Mouse (Mus musculus) CH12.LX (cell line): ENCODE measurements at regions not wholly inside any gene's neighbourhood (a gene's known extent, or its start where the extent isn't known, plus 50 kb on each side); places are given as distances from the start of the nearest gene placed in this dataset.
A peak's percentile ranks its signal among the peaks of the same experiment; 100 is the strongest.

Experiments used
- DNase-seq: peaks from one replicate; pipeline ENCODE4 v3.0.0-alpha.2; 2013; ENCODE audit errors: extremely low read depth
- H3K27ac ChIP-seq: 2 replicates; pipeline ENCODE4 v1.5.1; 2012; ENCODE audit warnings: low read depth, mild to moderate bottlenecking, control low read depth, moderate library complexity; ENCODE audit not compliant: insufficient read depth
- H3K27me3 ChIP-seq: replicated peaks from 2 replicates; pipeline ENCODE3; 2012; ENCODE audit warnings: inconsistent platforms
- H3K36me3 ChIP-seq, 2 experiments: replicated peaks in 1 of 2; 2 replicates each; pipeline versions ENCODE3 to v1.6.1; 2012; ENCODE audit warnings: inconsistent platforms in 1 of 2, low read length in 1 of 2, mild to moderate bottlenecking in 1 of 2, mixed read lengths in 1 of 2, moderate library complexity in 1 of 2; ENCODE audit not compliant: control insufficient read depth in 1 of 2, insufficient read depth in 1 of 2
- H3K4me1 ChIP-seq, 2 experiments: 2 replicates each; pipeline ENCODE4 v1.6.1; 2012; ENCODE audit warnings: inconsistent platforms in 1 of 2, moderate library complexity in 1 of 2; ENCODE audit not compliant: insufficient read depth in 2 of 2, control insufficient read depth in 1 of 2
- H3K4me2 ChIP-seq: 2 replicates; pipeline ENCODE4 v1.6.1; 2012; ENCODE audit warnings: low read depth, mild to moderate bottlenecking, control low read depth; ENCODE audit not compliant: poor library complexity, insufficient read depth, severe bottlenecking
- H3K4me3 ChIP-seq, 3 experiments: fragments of 150-350 bp in 1 of 3; sonication (generic) in 1 of 3; replicated peaks in 1 of 3; 2 replicates each; pipeline versions ENCODE3 to v1.5.1; 2011 to 2012; ENCODE audit warnings: low read depth in 2 of 3, low read length in 2 of 3, mild to moderate bottlenecking in 2 of 3, moderate library complexity in 2 of 3, control low read depth in 1 of 3, improper control_type of control experiment in 1 of 3, inconsistent platforms in 1 of 3, mixed read lengths in 1 of 3; ENCODE audit not compliant: poor library complexity in 1 of 3
- H3K79me2 ChIP-seq: replicated peaks from 2 replicates; pipeline ENCODE4 v1.6.1; 2012; ENCODE audit warnings: mild to moderate bottlenecking, moderate library complexity; ENCODE audit not compliant: control insufficient read depth, poor library complexity, insufficient read depth, severe bottlenecking; ENCODE audit errors: extremely low read depth
- H3K9ac ChIP-seq: 2 replicates; pipeline ENCODE4 v1.6.1; 2012; ENCODE audit warnings: low read depth, mild to moderate bottlenecking, control low read depth, moderate library complexity; ENCODE audit not compliant: insufficient read depth
- H3K9me3 ChIP-seq: replicated peaks from 2 replicates; pipeline ENCODE3; 2012; ENCODE audit warnings: low read length, inconsistent platforms, mixed read lengths
- BHLHE40 ChIP-seq: IDR thresholded peaks from 2 replicates; pipeline ENCODE4 v1.6.1; 2011; ENCODE audit warnings: mild to moderate bottlenecking, low read depth, low read length, improper control_type of control experiment
- CHD2 ChIP-seq: IDR thresholded peaks from 2 replicates; pipeline ENCODE4 v1.6.1; 2011; ENCODE audit warnings: low read length, improper control_type of control experiment
- E2F4 ChIP-seq: IDR thresholded peaks from 2 replicates; pipeline ENCODE4 v1.6.1; 2011; ENCODE audit warnings: low read depth, low read length, improper control_type of control experiment; ENCODE audit not compliant: insufficient replicate concordance
- ELF1 ChIP-seq: IDR thresholded peaks from 2 replicates; pipeline ENCODE4 v1.6.1; 2014; ENCODE audit warnings: low read depth, mild to moderate bottlenecking, inconsistent platforms, low read length, improper control_type of control experiment
- HCFC1 ChIP-seq: IDR thresholded peaks from 2 replicates; pipeline ENCODE4 v1.6.1; 2012; ENCODE audit warnings: low read depth, mild to moderate bottlenecking, inconsistent platforms, low read length, improper control_type of control experiment
- MAFK ChIP-seq: IDR thresholded peaks from 2 replicates; pipeline ENCODE4 v1.6.1; 2011; ENCODE audit warnings: low read length, improper control_type of control experiment; ENCODE audit not compliant: insufficient replicate concordance
- MAX ChIP-seq: IDR thresholded peaks from 2 replicates; pipeline ENCODE4 v1.6.1; 2011; ENCODE audit warnings: low read length, improper control_type of control experiment
- MEF2A ChIP-seq: IDR thresholded peaks from 2 replicates; pipeline ENCODE4 v1.6.1; 2014; ENCODE audit warnings: low read depth, mild to moderate bottlenecking, inconsistent platforms, low read length, improper control_type of control experiment, borderline replicate concordance
- MXI1 ChIP-seq: IDR thresholded peaks from 2 replicates; pipeline ENCODE4 v1.6.1; 2011; ENCODE audit warnings: mild to moderate bottlenecking, low read depth, low read length, improper control_type of control experiment
- MYC ChIP-seq: IDR thresholded peaks from 2 replicates; pipeline ENCODE4 v1.6.1; 2011; ENCODE audit warnings: low read depth, mild to moderate bottlenecking, improper control_type of control experiment, low read length
- NRF1 ChIP-seq: IDR thresholded peaks from 2 replicates; pipeline ENCODE4 v1.6.1; 2014; ENCODE audit warnings: low read depth, mild to moderate bottlenecking, inconsistent platforms, low read length, improper control_type of control experiment, moderate library complexity
- POLR2A ChIP-seq: IDR thresholded peaks from 2 replicates; pipeline ENCODE4 v1.6.1; 2011; ENCODE audit warnings: low read depth, mild to moderate bottlenecking, improper control_type of control experiment, low read length
- POLR2AphosphoS2 ChIP-seq: IDR thresholded peaks from 2 replicates; pipeline ENCODE4 v1.6.1; 2011; ENCODE audit warnings: low read depth, low read length, improper control_type of control experiment
- RAD21 ChIP-seq: IDR thresholded peaks from 2 replicates; pipeline ENCODE4 v1.6.1; 2011; ENCODE audit warnings: low read depth, mild to moderate bottlenecking, low read length, improper control_type of control experiment, moderate library complexity
- RCOR1 ChIP-seq: conservative IDR thresholded peaks from 2 replicates; pipeline ENCODE4 v1.6.1; 2012; ENCODE audit warnings: low read depth, mild to moderate bottlenecking, inconsistent platforms, low read length, improper control_type of control experiment
- SMC3 ChIP-seq: IDR thresholded peaks from 2 replicates; pipeline ENCODE4 v1.6.1; 2011; ENCODE audit warnings: low read depth, low read length, improper control_type of control experiment
- TBP ChIP-seq: conservative IDR thresholded peaks from 2 replicates; pipeline ENCODE4 v1.6.1; 2011; ENCODE audit warnings: low read depth, low read length, improper control_type of control experiment
- USF1 ChIP-seq: IDR thresholded peaks from 2 replicates; pipeline ENCODE4 v1.6.1; 2014; ENCODE audit warnings: low read depth, mild to moderate bottlenecking, inconsistent platforms, low read length, improper control_type of control experiment
- USF2 ChIP-seq: conservative IDR thresholded peaks from 2 replicates; pipeline ENCODE4 v1.6.1; 2011; ENCODE audit warnings: low read depth, low read length, improper control_type of control experiment
- dilution Hi-C: fragments of 300-500 bp; cut with MboI; formaldehyde crosslinking; loops from 2 replicates; pipeline ENCODE4 v1.14.3; 2020; ENCODE audit warnings: low sequenced_read_pairs; ENCODE audit not compliant: extremely low pct_unique_long_range_greater_than_20kb, extremely low pct_ligation_motif_present
- in situ Hi-C: fragments of 300-500 bp; cut with MboI; formaldehyde crosslinking; loops from 3 replicates; pipeline ENCODE4 v1.14.3; 2019; ENCODE audit warnings: low sequenced_read_pairs, low pct_ligation_motif_present, low pct_unique_long_range_greater_than_20kb, mixed read lengths

DNA sequence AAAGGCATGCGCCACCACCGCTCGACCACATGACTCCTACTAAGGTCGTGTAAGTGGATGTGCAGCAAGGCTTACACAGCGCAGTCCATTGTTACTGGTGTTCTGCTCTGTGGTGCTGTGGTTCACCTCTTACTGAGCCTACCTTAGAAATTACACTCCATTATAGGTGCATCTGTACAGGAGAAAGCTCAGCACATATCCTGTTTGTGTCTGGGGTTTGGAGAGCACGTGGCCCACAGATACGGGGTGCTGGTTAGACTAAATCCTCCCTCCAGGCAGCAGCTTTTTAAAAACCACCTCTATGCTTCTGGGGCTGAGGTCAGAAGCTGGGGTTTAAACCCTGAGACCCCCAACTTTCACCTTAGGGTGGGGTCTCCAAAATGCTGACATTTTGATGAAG lies 89.5 kb downstream of the Cpn2 start:
- H3K27me3 ChIP-seq = peaks cover 15% of the 10 kb centered on the region
- no peak overlapping the region for H3K9ac ChIP-seq
- dilution Hi-C loops (no loop called here), in situ Hi-C loops (no loop called here)
- no peaks in the 10 kb centered on the region for H3K36me3 ChIP-seq
- peaks cover 13 to 16% of the 10 kb centered on the region in 2 experiments for H3K4me1 ChIP-seq
- DNase-seq = no peak
- H3K4me2 ChIP-seq = no peak overlapping the region
- H3K79me2 ChIP-seq = no peaks in the 10 kb centered on the region
- H3K4me3 ChIP-seq = no peak overlapping the region
- TF ChIP-seq MAFK = no peak
- no peaks in the 10 kb centered on the region for H3K9me3 ChIP-seq
- H3K27ac ChIP-seq = no peak overlapping the region

DNA sequence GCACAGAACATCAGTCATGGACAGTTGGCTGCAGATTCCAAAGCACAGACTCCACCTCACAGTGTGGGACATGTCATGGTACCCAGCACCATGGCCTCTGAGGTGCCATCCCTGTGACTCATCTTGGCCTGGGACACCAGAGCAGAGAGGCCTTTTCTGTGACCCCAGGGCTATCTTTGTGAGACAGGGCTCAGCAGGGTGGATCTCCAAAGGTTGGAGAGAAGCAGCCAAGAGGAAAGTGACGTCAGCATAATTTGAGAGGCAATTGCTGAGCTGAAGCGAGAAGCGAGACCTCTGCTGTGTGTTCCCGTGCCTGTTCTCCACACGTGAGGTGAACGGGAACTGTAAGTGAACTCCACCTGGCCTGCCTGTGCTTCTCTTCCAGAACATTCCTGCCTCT lies 88.7 kb downstream of the Cpn2 start:
- TF ChIP-seq BHLHE40 = peak; percentile 66; the same call in 1 of the 2 replicates
- TF ChIP-seq POLR2A = no peak
- TF ChIP-seq, all 38 proteins: peak for 1
- H3K36me3 ChIP-seq = no peaks in the 10 kb centered on the region
- dilution Hi-C loops = no loop called here
- H3K4me1 ChIP-seq = peaks cover 7 to 10% of the 10 kb centered on the region in 2 experiments; a peak in 3 of 4 replicates
- H3K9ac ChIP-seq = no peak overlapping the region
- in situ Hi-C loops = no loop called here
- H3K9me3 ChIP-seq = no peaks in the 10 kb centered on the region
- H3K4me2 ChIP-seq = no peak overlapping the region
- H3K79me2 ChIP-seq = no peaks in the 10 kb centered on the region
- peaks cover 13% of the 10 kb centered on the region for H3K27me3 ChIP-seq
- no peak overlapping the region for H3K4me3 ChIP-seq
- no peak overlapping the region for H3K27ac ChIP-seq
- no peak for DNase-seq

DNA sequence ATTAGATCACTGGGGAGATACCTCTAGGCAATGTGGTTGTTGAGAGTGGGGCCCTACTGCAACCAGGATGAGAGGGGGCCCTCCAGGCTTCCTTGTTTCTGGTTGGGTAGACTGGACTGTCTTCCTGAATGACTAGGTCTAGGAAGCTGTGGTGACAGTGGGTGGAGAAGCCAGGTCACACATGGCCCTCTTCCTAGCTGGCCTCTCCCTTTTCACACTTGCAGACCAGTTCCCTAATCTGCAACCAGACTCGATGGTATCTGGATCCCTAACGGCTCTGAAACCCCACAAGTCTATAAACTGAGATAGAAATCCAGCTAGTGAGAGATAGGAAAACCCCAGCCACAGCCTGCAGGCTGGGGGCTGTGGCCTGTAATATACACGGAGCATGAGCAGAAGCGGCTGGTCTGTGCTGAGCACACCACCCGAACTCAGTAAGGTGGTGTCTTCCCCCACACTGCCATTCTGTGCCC lies 87.8 kb downstream of the Cpn2 start:
- Histone ChIP-seq H3K4me2 (no peak overlapping the region), H3K9ac (no peak overlapping the region), H3K27ac (no peak overlapping the region), H3K79me2 (no peaks in the 10 kb centered on the region), H3K4me1 (peaks cover 5 to 10% of the 10 kb centered on the region in 2 experiments; a peak in 3 of 4 replicates), H3K9me3 (no peaks in the 10 kb centered on the region), H3K36me3 (no peaks in the 10 kb centered on the region), H3K4me3 (no peak overlapping the region), H3K27me3 (peaks cover 11% of the 10 kb centered on the region)
- dilution Hi-C loops = no loop called here
- TF ChIP-seq RCOR1 (no peak), E2F4 (no peak), POLR2AphosphoS2 (no peak), MYC (no peak), MAX (no peak), USF2 (no peak), BHLHE40 (no peak), TBP (no peak), ELF1 (no peak), MXI1 (no peak), CHD2 (no peak), RAD21 (no peak), HCFC1 (no peak), USF1 (no peak), SMC3 (no peak), NRF1 (no peak), MEF2A (no peak)
- in situ Hi-C loops = no loop called here
- DNase-seq = no peak
